Mouse (Mus musculus) heart, postnatal 0 days (tissue): Measurements from ENCODE around the gene Agt. TPM values are rescaled to one million over a fixed set of nuclear protein-coding genes. Genes with fewer than 3 reads are reported as not detected.

Experiments
- ATAC-seq: fragments of 200-750 bp; cut with Nextera tagmentation; 2 replicates; pipeline ENCODE4 v1.8.0; 2017; ENCODE audit warnings: low read depth, moderate number of reproducible peaks, moderate library complexity; ENCODE audit not compliant: insufficient read depth
- DNase-seq: peaks from one replicate; pipeline ENCODE4 v3.0.0-alpha.2; 2016; ENCODE audit warnings: low spot score
- H3K27ac ChIP-seq: fragments of 300-500 bp; sonication (generic); 2 replicates; pipeline ENCODE4 v1.5.1; 2014; ENCODE audit warnings: low read depth, mild to moderate bottlenecking
- H3K27me3 ChIP-seq: fragments of 300-500 bp; sonication (generic); 2 replicates; pipeline ENCODE4 v1.6.1; 2014; ENCODE audit warnings: low read length, mixed read lengths; ENCODE audit not compliant: control insufficient read depth, insufficient read depth
- H3K36me3 ChIP-seq: fragments of 300-500 bp; sonication (generic); replicated peaks from 2 replicates; pipeline ENCODE4 v1.6.1; 2014; ENCODE audit warnings: low read length, mixed read lengths; ENCODE audit not compliant: control insufficient read depth, insufficient read depth
- H3K4me1 ChIP-seq: fragments of 300-500 bp; sonication (generic); 2 replicates; pipeline ENCODE4 v1.6.1; 2014; ENCODE audit warnings: antibody characterized with exemption; ENCODE audit not compliant: control insufficient read depth, insufficient read depth
- H3K4me2 ChIP-seq: fragments of 300-500 bp; sonication (generic); 2 replicates; pipeline ENCODE4 v1.6.1; 2014; ENCODE audit warnings: low read depth, mild to moderate bottlenecking, low read length, moderate library complexity
- H3K4me3 ChIP-seq: fragments of 300-500 bp; sonication (generic); 2 replicates; pipeline ENCODE4 v1.5.1; 2014; ENCODE audit warnings: low read depth, low read length
- H3K9ac ChIP-seq: fragments of 300-500 bp; sonication (generic); replicated peaks from 2 replicates; pipeline ENCODE4 v1.6.1; 2014; ENCODE audit warnings: low read depth, low read length, mixed read lengths
- H3K9me3 ChIP-seq: fragments of 300-500 bp; sonication (generic); replicated peaks from 2 replicates; pipeline ENCODE4 v1.6.1; 2016; ENCODE audit warnings: low read length; ENCODE audit not compliant: control insufficient read depth
- CTCF ChIP-seq: IDR thresholded peaks from 2 replicates; pipeline ENCODE4 v1.5.1; 2016; ENCODE audit warnings: antibody characterized with exemption, control low read depth, low read depth
- EP300 ChIP-seq: IDR thresholded peaks from 2 replicates; pipeline ENCODE4 v1.6.1; 2016; ENCODE audit warnings: antibody characterized with exemption, low read depth
- WGBS: fragments of 180-500 bp; shearing (Covaris S2); extraction: QIAGEN DNeasy Blood & Tissue Kit; methylation state at CpG from one replicate; pipeline ENCODE4 v1.1.7; 2014; 5-methylcytosine and 5-hydroxymethylcytosine counted together
- polyA plus RNA-seq: library from polyadenylated mRNA; unstranded; fragments of >200 nt; fragmentation: Nextera tagmentation; extraction: Ambion mirVana; gene quantifications from 2 replicates; pipeline ENCODE4 v1.2.1, GENCODE M21; 2015
- total RNA-seq: library from RNA; depleted of rRNA; stranded (reverse); fragments of >200 nt; gene quantifications from 2 replicates; pipeline ENCODE4 v1.2.3, GENCODE M21; 2014; ENCODE audit warnings: low replicate concordance

Agt gene
- total and polyA plus RNA-seq, 2 experiments from 2014 or later: 5.5 to 20.8 TPM

- Histone ChIP-seq H3K27me3 (no peaks in the 10 kb centered on the region), H3K4me2 (0 out of 2 replicates have a peak overlapping the region, but pooled peaks have one; percentile 2), H3K9me3 (no peaks in the 10 kb centered on the region), H3K36me3 (no peaks in the 10 kb centered on the region), H3K9ac (no peak overlapping the region), H3K4me3 (no peak overlapping the region), H3K4me1 (peaks cover 18% of the 10 kb centered on the region), H3K27ac (peak overlapping the region; percentile 52; the same call in 1 of the 2 replicates)
- ATAC-seq (no peak), DNase-seq (peak; percentile 14)
- WGBS: 42% methylated on average over 2 of the region's 2 CpGs
- TF ChIP-seq EP300 (no peak), CTCF (no peak)
These were observed 406 bp downstream of the Agt start for GRCm38 (mm10) chr8:124569100-124569499.

- H3K4me2 ChIP-seq: no peak overlapping the region
- H3K9me3 ChIP-seq: no peaks in the 10 kb centered on the region
- no peak overlapping the region for H3K9ac ChIP-seq
- H3K4me1 ChIP-seq: peaks cover 15% of the 10 kb centered on the region
- DNase-seq (no peak), ATAC-seq (no peak)
- H3K36me3 ChIP-seq: no peaks in the 10 kb centered on the region
- TF ChIP-seq CTCF (no peak), EP300 (no peak)
- H3K4me3 ChIP-seq: no peak overlapping the region
- no peak overlapping the region for H3K27ac ChIP-seq
- WGBS: 54% methylated on average over 3 of the region's 3 CpGs
- H3K27me3 ChIP-seq: 0 out of 2 replicates have a peak, but pooled peaks cover 2% of the 10 kb centered on the region
These were observed 1.9 kb downstream of the Agt start for GRCm38 (mm10) chr8:124567584-124567983.

GRCm38 (mm10) chr8:124567126-124567525 is 2.4 kb downstream of the Agt start:
- H3K4me1 ChIP-seq: peaks cover 15% of the 10 kb centered on the region
- ATAC-seq (no peak), DNase-seq (no peak)
- H3K4me3 ChIP-seq: no peak overlapping the region
- no peak overlapping the region for H3K9ac ChIP-seq
- H3K9me3 ChIP-seq: no peaks in the 10 kb centered on the region
- no peak overlapping the region for H3K4me2 ChIP-seq
- 68% methylated on average over 6 of the region's 6 CpGs for WGBS
- H3K27ac ChIP-seq: no peak overlapping the region
- TF ChIP-seq EP300 (no peak), CTCF (no peak)
- 0 out of 2 replicates have a peak, but pooled peaks cover 2% of the 10 kb centered on the region for H3K27me3 ChIP-seq
- no peaks in the 10 kb centered on the region for H3K36me3 ChIP-seq

- DNase-seq: no peak
- no peak overlapping the region for H3K4me2 ChIP-seq
- H3K27ac ChIP-seq: no peak overlapping the region
- TF ChIP-seq EP300 (no peak), CTCF (no peak)
- no peak for ATAC-seq
- no peak overlapping the region for H3K9ac ChIP-seq
- H3K4me3 ChIP-seq: no peak overlapping the region
- H3K27me3 ChIP-seq: no peaks in the 10 kb centered on the region
- peaks cover 5% of the 10 kb centered on the region for H3K36me3 ChIP-seq
- no peaks in the 10 kb centered on the region for H3K4me1 ChIP-seq
- 58% methylated on average over 5 of the region's 5 CpGs for WGBS
- no peaks in the 10 kb centered on the region for H3K9me3 ChIP-seq
These were observed 12.0 kb downstream of the Agt start for GRCm38 (mm10) chr8:124557476-124557875.

GRCm38 (mm10) chr8:124556658-124557057 is 12.8 kb downstream of the Agt start:
- 80% methylated on average over 13 of the region's 13 CpGs for WGBS
- ATAC-seq: no peak
- no peak for DNase-seq
- no peak for TF ChIP-seq CTCF
- TF ChIP-seq EP300: no peak
- Histone ChIP-seq H3K27ac (no peak overlapping the region), H3K27me3 (no peaks in the 10 kb centered on the region), H3K4me3 (no peak overlapping the region), H3K4me1 (no peaks in the 10 kb centered on the region), H3K36me3 (peaks cover 13% of the 10 kb centered on the region), H3K9me3 (no peaks in the 10 kb centered on the region), H3K4me2 (no peak overlapping the region), H3K9ac (no peak overlapping the region)

- no peak for ATAC-seq
- Histone ChIP-seq H3K4me1 (no peaks in the 10 kb centered on the region), H3K36me3 (peaks cover 18% of the 10 kb centered on the region), H3K9me3 (no peaks in the 10 kb centered on the region), H3K9ac (no peak overlapping the region), H3K27me3 (no peaks in the 10 kb centered on the region), H3K4me2 (no peak overlapping the region), H3K4me3 (no peak overlapping the region), H3K27ac (no peak overlapping the region)
- TF ChIP-seq CTCF (no peak), EP300 (no peak)
- WGBS: 60% methylated on average over 7 of the region's 7 CpGs
- DNase-seq: no peak
These were observed 13.3 kb downstream of the Agt start for GRCm38 (mm10) chr8:124556164-124556563.
